Mouse (Mus musculus) G1E (cell line): ENCODE results near the gene Wdr83.

ENCODE experiments used
- CTCF ChIP-seq: IDR thresholded peaks from 2 replicates; pipeline ENCODE4 v1.5.1; 2012; ENCODE audit warnings: low read depth, low read length, inconsistent platforms, mixed read lengths
- GATA1 ChIP-seq: IDR thresholded peaks from 2 replicates; pipeline ENCODE4 v1.6.1; 2012; ENCODE audit warnings: borderline replicate concordance, low read length, inconsistent platforms, mixed read lengths
- TAL1 ChIP-seq: conservative IDR thresholded peaks from 2 replicates; pipeline ENCODE4 v1.6.1; 2012; ENCODE audit warnings: low read depth, low read length, inconsistent platforms, mixed read lengths

- no peak for TF ChIP-seq CTCF
- no peak for TF ChIP-seq TAL1
- no peak for TF ChIP-seq GATA1
These were observed at the start of gene Wdr83 for GRCm38 (mm10) chr8:85081216-85081555.
